8 mouse cellular contexts compared by ENCODE assay signal in genomic region chr7:80143331-80144273, GRCm38 (mm10). TPM values are rescaled to one million over a fixed set of nuclear protein-coding genes. Genes with fewer than 3 reads are reported as not detected.
DNase-seq lines count a peak whose midpoint lies in the region; ATAC-seq and TF ChIP-seq lines count a peak whose summit lies in the region.

No protein-coding gene starts in this region.

- H3K27ac ChIP-seq in MEL (ENCODE audit: control insufficient read depth, low read depth, low read length), result peak overlapping the region; percentile 96
- peak overlapping the region; percentile 48 for H3K27ac ChIP-seq in forebrain, embryonic 10.5 days
- H3K27ac ChIP-seq in hindbrain, postnatal 0 days, result peak overlapping the region; percentile 56
- peak overlapping the region; percentile 71 for H3K27ac ChIP-seq in limb, embryonic 14.5 days (replicated peaks; ENCODE audit: low read depth, low read length)
- no peak overlapping the region for H3K27ac ChIP-seq in midbrain, embryonic 15.5 days

- peak overlapping the region; percentile 67 to 75 for H3K4me3 ChIP-seq in MEL (ENCODE audit: control insufficient read depth in 1 of 2, insufficient read depth in 1 of 2, low read depth in 2 of 2, low read length in 2 of 2)
- no peak overlapping the region for H3K4me3 ChIP-seq in forebrain, embryonic 10.5 days
- no peak overlapping the region for H3K4me3 ChIP-seq in hindbrain, postnatal 0 days (ENCODE audit: low read length)
- H3K4me3 ChIP-seq in limb, embryonic 14.5 days (replicated peaks; ENCODE audit: low read length), result no peak overlapping the region
- H3K4me3 ChIP-seq in midbrain, embryonic 15.5 days, result no peak overlapping the region

- H3K9me3 ChIP-seq in MEL (replicated peaks; ENCODE audit: insufficient read depth, low read length), result no peaks in the 10 kb centered on the region
- no peaks in the 10 kb centered on the region for H3K9me3 ChIP-seq in forebrain, embryonic 10.5 days
- no peaks in the 10 kb centered on the region for H3K9me3 ChIP-seq in hindbrain, postnatal 0 days (ENCODE audit: low read length)
- no peaks in the 10 kb centered on the region for H3K9me3 ChIP-seq in limb, embryonic 14.5 days (ENCODE audit: control insufficient read depth, low read length)
- H3K9me3 ChIP-seq in midbrain, embryonic 15.5 days, result no peaks in the 10 kb centered on the region

- no peak overlapping the region for H3K4me2 ChIP-seq in hindbrain, postnatal 0 days (ENCODE audit: low read depth, low read length)
- peak overlapping the region; percentile 20; the same call in 1 of the 2 replicates for H3K4me2 ChIP-seq in limb, embryonic 14.5 days (replicated peaks; ENCODE audit: low read depth, low read length, severe bottlenecking)
- no peak overlapping the region for H3K4me2 ChIP-seq in midbrain, embryonic 15.5 days

- H3K36me3 ChIP-seq in MEL (ENCODE audit: control insufficient read depth in 1 of 2, insufficient read depth in 2 of 2, low read length in 2 of 2), result peaks cover 0 to 20% of the 10 kb centered on the region in 2 experiments; a peak in 2 of 4 replicates
- no peaks in the 10 kb centered on the region for H3K36me3 ChIP-seq in forebrain, embryonic 10.5 days (replicated peaks)
- H3K36me3 ChIP-seq in hindbrain, postnatal 0 days (ENCODE audit: insufficient read depth, low read length), result no peaks in the 10 kb centered on the region
- H3K36me3 ChIP-seq in limb, embryonic 14.5 days (ENCODE audit: control insufficient read depth, insufficient read depth, low read length), result no peaks in the 10 kb centered on the region
- H3K36me3 ChIP-seq in midbrain, embryonic 15.5 days (replicated peaks), result no peaks in the 10 kb centered on the region
- H3K36me3 ChIP-seq in splenic B cell, adult 2 months (ENCODE audit: control insufficient read depth, insufficient read depth, low read length, poor library complexity, severe bottlenecking), result no peaks in the 10 kb centered on the region

- H3K9ac ChIP-seq in MEL (ENCODE audit: control insufficient read depth, low read depth, low read length, poor library complexity, severe bottlenecking), result peak overlapping the region; percentile 74
- 0 out of 2 replicates have a peak overlapping the region, but pooled peaks have one; percentile 9 for H3K9ac ChIP-seq in hindbrain, postnatal 0 days (replicated peaks; ENCODE audit: low read length)
- no peak overlapping the region for H3K9ac ChIP-seq in limb, embryonic 14.5 days (ENCODE audit: low read depth, low read length, severe bottlenecking)
- H3K9ac ChIP-seq in midbrain, embryonic 15.5 days, result no peak overlapping the region

- peak; percentile 87 to 88 for TF ChIP-seq EP300 in MEL (IDR thresholded peaks at IDR 0.05; ENCODE audit: low read depth in 1 of 2, low read length in 2 of 2)

- ATAC-seq in hindbrain, postnatal 0 days, result peak; percentile 77
- ATAC-seq in limb, embryonic 14.5 days (ENCODE audit: low FRiP score, low read depth), result no peak; the same call in 1 of the 2 replicates
- peak; percentile 33; the same call in 1 of the 2 replicates for ATAC-seq in midbrain, embryonic 15.5 days (replicated peaks)

- no peak; the same call in 1 of the 2 replicates for TF ChIP-seq RAD21 in MEL (IDR thresholded peaks at IDR 0.05; ENCODE audit: low read depth, low read length)

- 0 out of 4 replicates have a peak, but pooled peaks of 1 of the 2 experiments have one; percentile 36 for TF ChIP-seq POLR2A in MEL (IDR thresholded peaks at IDR 0.05; ENCODE audit: control insufficient read depth in 1 of 2, insufficient read depth in 1 of 2, low read depth in 1 of 2, low read length in 2 of 2, poor library complexity in 1 of 2)
- TF ChIP-seq POLR2A in limb, embryonic 14.5 days (IDR thresholded peaks at IDR 0.05; ENCODE audit: borderline replicate concordance, extremely low read depth, insufficient read depth, insufficient read length), result no peak

- H3K27me3 ChIP-seq in MEL (ENCODE audit: control insufficient read depth in 1 of 2, insufficient read depth in 2 of 2, low read length in 2 of 2), result no peaks in the 10 kb centered on the region
- no peaks in the 10 kb centered on the region for H3K27me3 ChIP-seq in forebrain, embryonic 10.5 days (ENCODE audit: poor library complexity, severe bottlenecking)
- no peaks in the 10 kb centered on the region for H3K27me3 ChIP-seq in hindbrain, postnatal 0 days (ENCODE audit: insufficient read depth, low read length)
- H3K27me3 ChIP-seq in limb, embryonic 14.5 days (ENCODE audit: control insufficient read depth, insufficient read depth, low read length), result no peaks in the 10 kb centered on the region
- H3K27me3 ChIP-seq in midbrain, embryonic 15.5 days (replicated peaks), result no peaks in the 10 kb centered on the region
- H3K27me3 ChIP-seq in splenic B cell, adult 2 months (ENCODE audit: control insufficient read depth, insufficient read depth, low read length, poor library complexity, severe bottlenecking), result no peaks in the 10 kb centered on the region

- H3K4me1 ChIP-seq in MEL (ENCODE audit: control insufficient read depth in 1 of 2, insufficient read depth in 2 of 2, low read length in 2 of 2), result peaks cover 3 to 36% of the 10 kb centered on the region in 2 experiments; a peak in 3 of 4 replicates
- H3K4me1 ChIP-seq in forebrain, embryonic 10.5 days, result peaks cover 30% of the 10 kb centered on the region
- no peaks in the 10 kb centered on the region; the same call in 1 of the 2 replicates for H3K4me1 ChIP-seq in hindbrain, postnatal 0 days (ENCODE audit: insufficient read depth, low read length)
- H3K4me1 ChIP-seq in limb, embryonic 14.5 days (ENCODE audit: control insufficient read depth, insufficient read depth, low read length), result peaks cover 9% of the 10 kb centered on the region; the same call in 1 of the 2 replicates
- peaks cover 4% of the 10 kb centered on the region; the same call in 1 of the 2 replicates for H3K4me1 ChIP-seq in midbrain, embryonic 15.5 days

- no peaks in the 10 kb centered on the region; the same call in 1 of the 2 replicates for H3K79me2 ChIP-seq in MEL (ENCODE audit: control insufficient read depth, insufficient read depth, low read length, poor library complexity)

- WGBS in forebrain, embryonic 10.5 days, result 51% methylated on average over 22 of the region's 22 CpGs
- 26% methylated on average over 22 of the region's 22 CpGs for WGBS in hindbrain, postnatal 0 days
- WGBS in limb, embryonic 14.5 days, result 31% methylated on average over 22 of the region's 22 CpGs
- 35% methylated on average over 22 of the region's 22 CpGs for WGBS in midbrain, embryonic 15.5 days

- DNase-seq in adrenal gland, postnatal 10 days, result peak; percentile 45
- no peak for DNase-seq in adrenal gland, adult 8-10 months
- peak; percentile 97 for DNase-seq in MEL (ENCODE audit: low read depth, low spot score)
- no peak for DNase-seq in forebrain, embryonic 10.5 days (ENCODE audit: extremely low spot score, low spot score)
- peak; percentile 79 for DNase-seq in hindbrain, postnatal 0 days (ENCODE audit: low spot score)
- peak; percentile 28 for DNase-seq in limb, embryonic 14.5 days (ENCODE audit: low spot score)
- DNase-seq in splenic B cell, adult 2 months (ENCODE audit: low read depth, low spot score), result peak; percentile 95

- no peak for TF ChIP-seq CTCF in MEL (IDR thresholded peaks at IDR 0.05 in 2 of 3, conservative IDR thresholded peaks at IDR 0.05 in 1 of 3; ENCODE audit: control insufficient read depth in 1 of 3, insufficient read depth in 1 of 3, low read depth in 2 of 3, low read length in 3 of 3, poor library complexity in 1 of 3, severe bottlenecking in 1 of 3)
- no peak for TF ChIP-seq CTCF in hindbrain, postnatal 0 days (IDR thresholded peaks at IDR 0.05; ENCODE audit: low read depth)

TF ChIP-seq in MEL, 35 proteins besides CTCF, POLR2A, EP300 and RAD21 (continues in another document):
- TF ChIP-seq MYC (IDR thresholded peaks at IDR 0.05; ENCODE audit: low read depth, low read length) (no peak; the same call in 1 of the 2 replicates), MAFK (IDR thresholded peaks at IDR 0.05; ENCODE audit: borderline replicate concordance, low read depth, low read length) (no peak), GATA1 (IDR thresholded peaks at IDR 0.05; ENCODE audit: low read depth, low read length) (peak; percentile 57), NELFE (IDR thresholded peaks at IDR 0.05; ENCODE audit: low read depth, low read length) (peak; percentile 8; the same call in 1 of the 2 replicates), NRF1 (IDR thresholded peaks at IDR 0.05; ENCODE audit: insufficient read depth, low read depth, low read length, poor library complexity, severe bottlenecking) (no peak), SMC3 (IDR thresholded peaks at IDR 0.05; ENCODE audit: low read depth, low read length) (peak; percentile 41), MXI1 (IDR thresholded peaks at IDR 0.05; ENCODE audit: low read depth, low read length) (peak; percentile 70), USF1 (IDR thresholded peaks at IDR 0.05; ENCODE audit: low read depth, low read length) (no peak)

RNA-seq across cellular contexts. Expression of gene Idh2, which starts 28.4 kb away (rescaled TPM):
- 100 to 1,000 TPM; 386 to 496 TPM for total RNA-seq in adrenal gland, postnatal 10 days (2021)
- 100 to 1,000 TPM; 122 to 222 (median 165) TPM for total RNA-seq in adrenal gland, adult 8-10 months (2022)
- 121 and 141 TPM in 2 replicates for total RNA-seq in MEL (2012; rRNA removed)
- polyA plus RNA-seq in MEL (2012; ENCODE audit: insufficient read depth in 1 of 2, insufficient read length in 2 of 2, low read depth in 1 of 2, low replicate concordance in 2 of 2, missing spikeins in 1 of 2), result 100 to 1,000 TPM; 181 to 268 TPM
- polyA plus RNA-seq in forebrain, embryonic 10.5 days (2016; fragmentation: Nextera tagmentation; extraction: Ambion mirVana), result 462 and 476 TPM in 2 replicates
- total RNA-seq in hindbrain, postnatal 0 days (2014; rRNA removed), result 126 and 161 TPM in 2 replicates
- polyA plus RNA-seq in hindbrain, postnatal 0 days (2015; fragmentation: Nextera tagmentation; extraction: Ambion mirVana), result 152 and 158 TPM in 2 replicates
- 457 and 501 TPM in 2 replicates for polyA plus RNA-seq in limb, embryonic 14.5 days (2012; rRNA removed)
- 580 and 595 TPM in 2 replicates for polyA plus RNA-seq in limb, embryonic 14.5 days (2014; fragmentation: Nextera tagmentation; extraction: Ambion mirVana)
- 242 and 249 TPM in 2 replicates for polyA plus RNA-seq in midbrain, embryonic 15.5 days (2015; fragmentation: Nextera tagmentation; extraction: Ambion mirVana)

RNA-seq across cellular contexts. Expression of gene Sema4b, which starts 43.0 kb away (rescaled TPM):
- total RNA-seq in adrenal gland, postnatal 10 days (2021), result 10 to 100 TPM; 39.0 to 44.3 TPM
- total RNA-seq in adrenal gland, adult 8-10 months (2022), result 10 to 100 TPM; 58.6 to 86.9 (median 67.8) TPM
- total RNA-seq in MEL (2012; rRNA removed), result 8.4 and 10.9 TPM in 2 replicates
- 10 to 100 TPM in 1 of 2 experiments, not detected in 1; 17.3 TPM for polyA plus RNA-seq in MEL (2012; ENCODE audit: insufficient read depth in 1 of 2, insufficient read length in 2 of 2, low read depth in 1 of 2, low replicate concordance in 2 of 2, missing spikeins in 1 of 2)
- 15.1 and 15.9 TPM in 2 replicates for polyA plus RNA-seq in forebrain, embryonic 10.5 days (2016; fragmentation: Nextera tagmentation; extraction: Ambion mirVana)
- total RNA-seq in hindbrain, postnatal 0 days (2014; rRNA removed), result 47.5 and 49.5 TPM in 2 replicates
- polyA plus RNA-seq in hindbrain, postnatal 0 days (2015; fragmentation: Nextera tagmentation; extraction: Ambion mirVana), result 26.6 and 28.1 TPM in 2 replicates
- polyA plus RNA-seq in limb, embryonic 14.5 days (2012; rRNA removed), result 8.2 and 12.3 TPM in 2 replicates
- 11.5 and 12.0 TPM in 2 replicates for polyA plus RNA-seq in limb, embryonic 14.5 days (2014; fragmentation: Nextera tagmentation; extraction: Ambion mirVana)
- 26.9 and 27.0 TPM in 2 replicates for polyA plus RNA-seq in midbrain, embryonic 15.5 days (2015; fragmentation: Nextera tagmentation; extraction: Ambion mirVana)

Comparison
In these comparisons a context has a peak if more than half of its experiments do, and no peak if none do; other contexts are left out.
1. DNase-seq: peak in adrenal gland, postnatal 10 days (single experiment), MEL (single experiment), hindbrain, postnatal 0 days (single experiment), limb, embryonic 14.5 days (single experiment) and splenic B cell, adult 2 months (single experiment); none in adrenal gland, adult 8-10 months (single experiment) and forebrain, embryonic 10.5 days (single experiment).
2. H3K4me3 ChIP-seq: peak in MEL (2 of 2); none in forebrain, embryonic 10.5 days (single experiment), hindbrain, postnatal 0 days (single experiment), limb, embryonic 14.5 days (single experiment) and midbrain, embryonic 15.5 days (single experiment).
3. H3K9ac ChIP-seq: peak in MEL (single experiment) and hindbrain, postnatal 0 days (single experiment); none in limb, embryonic 14.5 days (single experiment) and midbrain, embryonic 15.5 days (single experiment).